Mouse (Mus musculus) yolk sac, embryonic 10.5 days (tissue): ENCODE results near the gene Plppr2.

Experiments used
- DNase-seq: peaks from one replicate; pipeline ENCODE4 v3.0.0-alpha.2; 2017; ENCODE audit warnings: low spot score

Plppr2 gene

DNA sequence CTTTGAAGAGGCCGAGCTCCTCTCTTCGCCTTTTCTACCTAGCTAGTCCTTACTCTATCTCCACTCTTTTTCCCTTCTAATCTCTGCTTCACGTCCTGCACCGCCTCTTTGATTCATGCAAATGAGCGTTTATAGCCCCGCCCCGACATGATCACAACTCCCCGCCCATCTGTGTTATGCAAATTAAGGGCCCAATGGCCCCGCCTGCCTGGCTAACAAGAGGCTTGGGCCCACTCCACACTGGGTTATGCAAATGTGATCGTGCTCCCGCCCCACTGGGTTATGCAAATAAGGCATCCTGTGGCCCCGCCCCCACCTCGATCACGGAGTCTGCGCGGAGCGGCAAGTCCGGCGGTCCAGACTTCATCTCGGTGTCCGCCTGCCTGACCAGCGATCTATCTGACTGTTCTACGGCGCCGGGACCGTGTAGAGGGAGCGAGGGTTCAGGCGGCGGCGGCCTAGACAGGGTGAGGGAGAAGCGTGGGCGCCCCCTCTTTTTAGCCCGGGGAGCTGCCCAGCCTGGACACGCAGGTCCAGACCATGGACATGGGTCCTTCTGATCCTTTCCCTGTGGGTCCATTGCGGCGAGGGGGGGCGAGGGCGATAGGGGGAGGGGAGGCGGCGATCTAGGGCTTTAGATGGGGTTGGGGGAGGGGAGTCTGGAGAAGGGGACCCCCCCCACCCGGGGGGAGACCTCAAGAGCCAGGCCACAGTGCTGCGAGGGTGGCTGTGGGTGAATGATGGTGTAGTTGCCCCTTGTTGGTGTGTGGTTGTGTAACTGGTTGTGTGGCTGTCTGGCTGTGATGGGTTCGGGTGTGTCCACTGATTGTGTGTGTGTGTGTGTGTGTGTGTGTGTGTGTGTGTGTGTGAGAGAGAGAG is at the start of gene Plppr2:
Gene Plppr2, plus strand, starts transcription at position 342 of the 879 bp plus-strand sequence.
- DNase-seq = peak; percentile 96

DNA sequence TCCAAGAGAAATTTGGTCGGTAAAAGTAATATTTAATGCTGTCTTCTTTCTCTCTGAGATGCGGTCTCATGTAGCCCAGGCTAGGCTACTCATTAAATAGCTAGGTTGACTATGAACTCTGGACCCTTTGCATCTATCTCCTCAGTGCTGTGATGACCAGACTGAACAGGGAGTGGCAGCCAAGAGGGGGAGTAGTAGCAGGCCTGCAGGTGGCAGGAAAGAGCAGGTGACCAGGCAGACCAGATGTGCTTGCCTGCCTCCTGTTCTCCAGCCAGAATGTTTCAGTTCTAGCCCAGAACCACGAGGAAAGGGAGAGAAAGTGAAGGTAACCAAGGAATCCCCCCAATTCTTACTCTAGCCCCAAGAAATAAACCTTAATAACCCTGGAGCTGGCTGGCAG is 47.6 kb upstream of the Plppr2 start:
- no peak for DNase-seq

DNA sequence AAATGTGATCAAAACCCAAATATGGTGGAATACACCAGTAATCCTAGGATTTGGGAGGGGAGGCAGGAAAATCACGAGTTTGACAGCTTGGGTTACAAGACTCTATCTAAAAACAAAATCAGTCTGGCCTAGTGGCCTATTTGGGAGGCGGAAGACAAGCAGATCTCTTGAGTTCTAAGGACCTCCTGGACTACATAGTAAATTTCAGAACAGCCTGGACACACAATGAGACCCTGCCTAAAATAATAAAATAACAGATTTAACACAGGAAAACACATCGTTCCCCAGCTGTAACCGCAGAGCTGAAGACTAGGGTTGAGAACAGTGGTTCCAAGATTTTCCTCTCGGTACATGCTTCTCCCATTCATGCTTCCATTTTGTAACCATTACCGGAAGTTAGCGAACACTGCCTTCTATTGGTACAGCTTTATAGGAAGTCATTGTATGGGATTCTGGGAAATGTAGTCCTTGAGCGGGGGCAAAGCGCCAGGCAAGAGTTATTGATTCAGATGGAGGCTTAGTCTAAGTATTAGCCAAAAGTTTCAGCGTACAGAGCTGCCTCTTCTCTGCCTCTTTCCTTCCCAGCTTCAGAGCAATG is 35.5 kb upstream of the Plppr2 start:
- DNase-seq = peak; percentile 71

DNA sequence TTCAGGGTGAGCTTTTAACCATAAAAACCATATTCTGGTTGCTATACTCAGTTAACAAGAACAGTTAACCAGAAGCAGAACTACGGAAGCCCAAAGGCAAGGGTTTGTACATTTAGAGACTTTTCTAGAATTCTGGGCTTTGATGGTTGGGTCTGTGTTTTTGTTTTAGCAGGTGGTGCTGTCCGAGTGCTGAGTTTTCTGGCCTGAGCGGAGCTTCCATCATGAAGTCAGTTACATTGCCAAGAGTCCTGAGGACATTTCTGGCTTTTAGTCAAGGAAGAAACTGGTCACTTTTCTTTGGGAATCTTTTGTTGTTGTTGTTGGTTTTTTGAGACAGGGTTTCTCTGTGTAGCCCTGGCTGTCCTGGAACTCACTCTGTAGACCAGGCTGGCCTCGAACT is 32.8 kb upstream of the Plppr2 start:
- no peak for DNase-seq

DNA sequence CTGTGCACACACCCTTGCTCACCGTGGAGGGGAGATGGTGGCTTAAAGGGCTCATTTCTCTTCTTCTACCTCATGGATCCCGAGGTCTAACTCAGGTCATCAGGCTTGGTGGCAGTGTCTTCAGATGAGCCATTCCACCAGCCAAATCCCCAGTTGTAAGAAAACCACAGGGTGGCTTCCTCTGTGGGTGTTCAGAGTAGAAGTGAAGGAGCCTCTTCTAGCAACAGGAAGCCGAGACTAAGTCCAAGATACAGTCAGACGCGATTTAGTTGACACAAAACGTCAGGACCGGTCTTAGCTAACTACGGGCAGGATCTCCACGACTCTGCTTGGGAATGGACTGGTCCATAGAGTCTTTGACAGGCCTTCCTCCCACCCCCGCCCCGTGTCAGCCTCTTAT is 28.6 kb upstream of the Plppr2 start:
- DNase-seq = no peak

DNA sequence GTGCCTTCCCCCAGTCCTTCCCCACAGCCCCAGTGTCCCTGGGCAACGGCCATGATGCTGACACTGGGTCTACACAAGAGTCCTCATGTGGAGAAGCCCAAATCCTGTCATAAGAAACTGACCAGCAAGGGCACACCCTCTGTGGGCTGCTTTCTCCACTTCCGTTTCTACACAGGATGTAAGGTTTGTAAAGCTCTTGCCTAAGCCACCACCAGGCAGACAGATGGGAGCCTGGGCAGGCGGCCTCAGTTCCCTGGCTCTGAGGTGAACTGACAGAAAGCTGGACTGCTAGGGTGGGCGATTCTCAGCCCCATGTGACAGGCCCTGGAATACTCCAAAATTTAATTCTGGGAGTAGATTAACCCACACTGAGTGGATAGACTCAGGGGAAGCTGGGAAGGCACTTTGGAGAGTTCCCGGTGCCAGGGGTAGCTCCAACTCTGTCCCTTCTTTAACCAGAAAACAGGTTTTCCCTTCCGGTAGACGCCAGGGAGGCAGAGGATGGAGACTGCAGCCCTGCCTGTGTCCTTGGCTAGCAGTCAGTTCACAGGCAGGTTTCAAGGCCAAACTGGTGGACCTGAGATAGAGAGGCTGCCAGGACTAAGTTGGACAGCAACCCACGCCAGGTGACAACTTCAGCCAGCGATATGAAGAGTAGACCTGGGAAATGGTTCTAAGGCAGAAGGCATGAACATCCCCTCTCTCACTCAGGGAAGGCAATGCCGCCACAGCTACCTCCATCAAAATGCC is 27.2 kb upstream of the Plppr2 start:
- DNase-seq = no peak

DNA sequence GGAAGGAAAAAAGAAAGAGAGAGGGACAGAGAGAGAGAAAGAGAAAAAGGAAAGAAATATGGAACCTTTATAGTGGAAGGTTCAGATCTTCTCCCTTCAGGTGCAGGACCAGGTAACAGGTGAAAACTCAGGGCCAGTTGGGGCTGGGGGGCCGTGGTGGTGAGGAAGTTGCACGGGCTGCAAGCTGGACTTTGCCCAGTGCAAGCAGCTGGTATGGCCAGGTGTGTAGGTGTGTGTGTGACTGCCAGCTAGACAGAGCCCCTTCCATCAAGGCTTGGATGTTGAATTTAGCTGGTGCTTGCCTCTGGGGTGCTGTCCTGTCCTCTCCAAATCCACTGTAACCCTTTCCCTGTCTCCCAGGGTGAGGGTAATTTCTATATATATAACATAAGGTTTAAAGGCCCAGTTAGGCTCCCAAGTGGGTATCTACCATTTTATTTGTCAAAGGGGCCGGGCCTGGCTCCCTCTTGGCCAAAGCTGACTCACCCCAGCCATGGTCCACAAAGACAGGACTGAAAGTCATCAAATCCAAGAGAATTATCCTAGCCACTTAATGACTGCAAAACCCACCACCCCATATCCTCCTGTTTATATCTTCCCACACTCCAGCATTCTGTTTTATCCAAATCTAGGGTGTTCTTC is 19.9 kb upstream of the Plppr2 start:
- no peak for DNase-seq

DNA sequence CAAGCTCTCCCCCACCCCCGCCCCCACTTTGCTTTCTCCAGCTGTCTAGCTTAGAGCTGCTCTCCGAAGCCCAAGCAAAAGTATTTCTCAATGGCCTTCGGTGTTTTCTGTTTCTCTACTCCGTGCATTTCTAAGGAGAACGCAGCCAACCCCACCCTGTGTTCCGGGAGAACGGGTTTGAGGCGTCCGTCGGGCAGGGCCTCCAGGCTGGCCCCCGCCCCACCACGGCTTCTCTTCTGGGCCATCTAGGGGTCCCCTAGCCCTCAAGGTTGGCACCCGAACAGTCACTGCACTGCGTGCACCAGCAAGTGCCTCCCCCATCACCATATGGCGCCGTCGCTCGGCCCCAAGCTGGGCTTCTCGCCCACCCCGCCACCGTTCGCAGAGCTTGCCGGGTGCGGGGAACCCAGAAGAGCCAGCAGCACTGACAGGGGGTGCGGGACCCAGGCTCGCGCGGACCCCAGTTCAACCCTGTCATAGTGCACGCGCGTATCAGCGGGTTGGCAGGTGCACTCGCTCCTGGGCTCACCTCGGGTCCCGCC is 19.3 kb upstream of the Plppr2 start:
- peak; percentile 18 for DNase-seq

DNA sequence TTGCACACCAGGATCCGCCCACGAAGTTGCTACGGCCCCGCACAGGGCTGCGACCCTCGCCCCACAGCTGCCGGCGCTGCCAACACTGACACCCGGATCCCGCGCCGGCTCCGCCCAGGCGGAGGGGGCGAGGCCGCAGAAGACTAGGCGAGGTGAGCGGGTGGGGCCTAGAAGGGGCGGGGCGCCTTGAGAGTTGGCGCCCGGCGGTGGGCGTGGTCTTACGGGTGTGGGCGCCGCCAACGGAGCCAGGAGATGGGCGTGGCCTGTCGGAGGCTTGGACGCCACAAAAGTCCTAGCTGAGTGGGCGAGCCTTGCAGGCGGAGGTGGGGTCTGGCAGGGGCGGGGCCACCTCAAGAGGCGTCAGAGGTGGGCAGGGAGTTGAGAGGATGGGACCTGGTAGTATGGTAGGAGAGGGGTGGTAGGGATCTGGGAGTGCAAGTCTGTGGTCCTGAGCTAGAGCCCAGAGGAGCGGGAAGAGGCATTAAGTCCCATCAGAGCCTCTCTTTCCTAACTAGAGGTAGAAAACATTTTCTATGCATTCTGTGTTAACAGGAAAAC is 18.7 kb upstream of the Plppr2 start, which contains the start of gene Rab3d:
Gene Rab3d, minus strand, starts transcription at position 158 of the 558 bp plus-strand sequence.
- DNase-seq = peak; percentile 97

DNA sequence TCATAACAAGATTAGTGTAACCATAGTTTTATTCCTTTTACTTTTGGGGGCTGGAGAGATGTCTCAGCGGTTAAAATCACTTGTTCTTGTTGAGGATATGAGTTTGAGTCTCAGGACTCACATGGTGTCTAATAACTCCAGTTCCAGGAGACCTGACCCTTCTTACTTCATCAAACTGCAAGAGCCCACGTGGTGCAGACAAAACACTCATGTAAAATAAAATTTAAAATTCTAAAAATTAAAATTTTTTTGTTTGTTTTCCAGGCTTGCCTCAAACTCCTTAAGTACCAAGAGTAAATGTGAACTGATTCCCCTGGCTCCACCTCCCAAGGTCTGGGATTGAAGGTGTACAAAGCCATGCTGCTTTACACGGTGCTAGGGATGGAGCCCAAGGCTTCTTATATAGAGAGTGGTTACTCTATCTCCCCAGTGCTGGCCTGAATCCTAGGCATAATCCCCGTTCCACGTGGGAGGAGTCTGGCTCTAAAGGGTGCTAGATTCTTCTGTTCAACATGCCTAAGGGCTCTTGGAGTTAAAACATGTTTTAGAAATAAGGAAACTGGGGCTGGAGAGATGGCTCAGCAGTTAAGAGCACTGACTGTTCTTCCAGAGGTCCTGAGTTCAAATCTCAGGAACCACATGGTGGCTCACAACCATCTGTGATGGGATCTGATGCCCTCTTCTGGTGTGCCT is 18.0 kb upstream of the Plppr2 start:
- no peak for DNase-seq

DNA sequence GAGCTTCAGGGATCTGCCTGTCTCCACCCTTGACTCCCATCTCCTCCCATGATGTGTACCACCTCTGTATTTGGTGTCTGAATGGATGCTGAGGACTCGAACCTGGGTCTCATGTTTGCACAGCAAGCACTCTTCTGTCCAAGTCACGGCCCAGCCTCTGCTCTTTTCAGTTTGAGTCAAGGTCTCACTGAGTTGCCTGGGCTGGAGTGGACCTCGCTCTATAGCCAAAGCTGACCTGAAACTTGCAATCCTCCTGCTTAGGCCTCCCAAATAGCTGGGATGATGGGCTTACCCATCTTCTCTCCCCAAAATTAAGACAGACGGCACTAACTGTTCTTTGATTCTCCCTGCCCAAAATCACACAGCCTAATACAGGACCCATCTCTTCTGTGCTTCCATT is 13.8 kb upstream of the Plppr2 start:
- no peak for DNase-seq

DNA sequence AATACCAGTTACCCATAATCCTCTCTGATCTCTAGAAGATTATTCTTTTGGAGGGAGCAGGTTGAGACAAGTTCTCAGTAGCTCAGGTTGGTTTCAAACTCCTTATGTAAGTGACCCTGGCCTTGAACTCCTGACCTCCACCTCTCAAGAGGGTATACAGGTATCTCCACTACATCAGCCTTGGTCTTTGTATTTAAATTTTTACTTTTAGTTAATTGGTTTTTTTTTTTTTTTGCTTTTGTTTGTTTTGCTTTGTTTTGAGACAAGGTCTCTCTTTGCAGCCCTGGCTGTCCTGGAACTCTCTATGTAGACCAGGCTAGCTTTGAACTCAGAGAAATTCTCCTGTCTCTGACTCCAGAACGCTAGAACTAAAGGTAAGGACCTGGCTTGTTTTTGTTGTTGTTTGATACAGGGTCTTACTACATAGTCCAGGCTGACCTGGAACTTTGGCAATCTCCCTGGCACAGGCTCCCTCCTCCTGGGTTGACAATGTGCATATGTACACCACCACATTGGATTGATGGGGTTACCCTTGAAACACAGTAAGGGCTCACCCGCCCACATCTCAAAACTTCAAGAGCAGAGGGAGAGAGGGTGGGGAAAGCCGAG is 13.2 kb upstream of the Plppr2 start:
- DNase-seq = no peak

DNA sequence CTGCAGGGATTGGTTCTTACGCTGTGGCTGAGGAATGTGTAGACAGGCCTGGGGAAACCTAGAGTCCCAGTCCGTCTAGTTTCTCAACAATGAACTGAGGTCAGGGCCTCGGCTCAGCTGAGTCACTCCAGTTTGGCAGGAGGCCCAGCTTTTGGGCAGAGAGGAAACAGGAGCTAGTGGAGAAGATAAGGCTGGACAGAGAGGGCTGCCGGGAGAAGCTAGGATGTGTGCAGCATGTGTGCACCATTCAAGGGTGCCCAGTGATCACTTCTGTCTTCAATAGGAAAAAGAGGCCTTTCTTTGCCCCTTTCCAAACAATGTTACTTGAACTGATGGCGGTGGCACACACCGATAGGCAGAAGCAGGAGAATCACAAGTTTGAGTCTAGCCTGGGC is 12.7 kb upstream of the Plppr2 start:
- DNase-seq = peak; percentile 49

DNA sequence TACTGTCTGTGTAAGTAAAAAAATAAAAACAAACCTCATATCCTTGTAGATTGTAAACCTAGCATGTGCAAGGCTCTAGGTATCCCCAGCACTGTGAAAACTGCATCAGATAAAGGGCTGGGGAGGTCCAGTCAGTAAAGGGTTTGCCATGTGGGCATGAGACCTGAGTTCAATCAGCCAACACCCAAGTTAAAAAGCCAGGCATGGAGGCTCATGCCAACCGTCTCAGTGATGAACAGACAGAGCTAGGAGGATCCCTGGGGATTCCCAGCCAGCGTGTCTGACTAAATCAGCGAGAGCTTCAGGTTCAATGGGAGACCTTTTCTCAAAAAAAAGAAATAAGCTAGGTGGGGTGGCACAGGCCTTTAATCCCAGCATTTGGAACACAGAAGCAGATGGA is 11.8 kb upstream of the Plppr2 start:
- no peak for DNase-seq

DNA sequence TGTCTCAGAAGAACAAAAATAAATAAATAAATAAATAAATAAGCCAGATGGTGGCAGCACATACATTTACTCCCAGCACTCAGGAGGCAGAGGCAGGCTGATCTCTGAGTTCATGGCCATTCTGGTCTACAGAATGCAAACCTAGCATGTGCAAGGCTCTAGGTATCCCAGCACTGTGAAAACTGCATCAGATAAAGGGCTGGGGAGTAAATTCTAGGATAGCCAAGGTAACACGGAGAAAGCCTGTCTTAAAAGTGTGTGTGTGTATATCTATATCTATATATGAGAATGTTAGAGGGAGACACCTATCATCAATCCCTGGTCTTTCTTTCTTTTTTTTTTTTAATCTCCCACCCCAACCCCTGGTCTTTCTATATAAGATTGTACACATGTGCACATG is 11.3 kb upstream of the Plppr2 start:
- DNase-seq = no peak

DNA sequence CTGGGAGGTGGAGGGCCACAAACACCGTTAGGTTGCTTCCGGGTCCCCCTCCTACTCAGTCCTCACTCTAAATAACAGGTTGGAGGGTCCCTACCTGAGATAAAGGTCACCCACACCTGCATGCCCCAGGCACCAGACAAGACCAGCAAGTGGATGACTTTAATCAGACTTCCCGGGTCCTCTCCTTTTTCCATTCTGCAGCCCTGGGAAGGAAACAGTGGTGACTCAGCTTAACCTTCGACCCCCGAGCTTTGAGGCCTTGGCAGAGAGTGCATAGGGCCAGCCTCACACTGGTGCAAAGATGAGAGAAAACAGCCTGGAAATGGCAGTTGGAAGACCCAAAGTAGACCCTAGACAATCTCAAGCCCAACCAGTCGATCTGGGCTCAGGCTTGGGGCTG is 10.7 kb upstream of the Plppr2 start:
- peak; percentile 55 for DNase-seq

DNA sequence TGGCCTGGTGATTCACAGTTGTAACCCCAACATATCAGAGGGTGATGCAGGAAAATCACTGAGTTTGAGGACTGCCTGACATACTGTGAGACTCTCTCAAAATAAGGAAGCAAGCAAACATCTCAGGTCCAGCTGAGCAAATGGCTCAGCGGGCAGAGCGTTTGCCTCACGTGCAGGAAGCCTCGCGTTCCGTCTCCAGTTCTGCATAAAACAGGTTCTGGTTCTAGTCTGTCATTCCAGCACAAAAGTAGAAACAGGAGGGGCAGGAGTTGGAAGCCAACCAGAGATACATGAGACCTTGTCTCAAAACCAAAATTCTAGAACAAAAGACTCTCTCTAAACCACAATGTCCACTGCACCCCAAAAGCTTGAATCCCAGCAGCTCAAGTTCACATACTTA is 10.0 kb upstream of the Plppr2 start:
- DNase-seq = peak; percentile 17

DNA sequence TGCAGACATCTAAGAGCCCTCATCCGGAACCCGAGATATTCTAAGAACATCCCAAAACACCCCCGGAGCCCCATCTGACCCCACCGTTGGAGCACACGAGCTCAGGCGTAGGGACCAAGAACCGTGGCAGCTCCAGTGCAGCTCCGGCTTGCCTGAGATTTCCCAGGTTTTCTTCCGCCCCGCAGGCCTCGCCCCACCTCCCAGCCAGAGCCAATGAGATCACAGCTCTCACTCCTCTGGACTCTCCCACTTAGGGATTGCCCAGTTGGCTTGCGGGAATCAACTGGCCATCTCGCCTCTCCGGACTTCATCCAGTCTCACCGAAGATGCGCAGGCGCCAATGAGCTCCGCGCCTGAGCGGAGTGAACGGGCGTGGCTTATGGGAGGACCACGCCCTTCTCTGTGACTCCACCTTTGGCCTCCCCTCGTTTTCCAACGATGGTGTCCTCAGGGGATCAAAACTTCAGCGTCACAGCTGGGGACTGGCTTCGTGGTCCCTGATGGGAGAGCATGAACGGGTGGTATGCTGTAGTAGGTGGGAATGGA is 9.6 kb upstream of the Plppr2 start, which contains the start of the genes Ccdc159 and Tmem205:
Gene Ccdc159, plus strand, starts transcription at position 264 of the 546 bp plus-strand sequence.
Gene Tmem205, minus strand, starts transcription at position 349 of the 546 bp plus-strand sequence.
- peak; percentile 96 for DNase-seq

DNA sequence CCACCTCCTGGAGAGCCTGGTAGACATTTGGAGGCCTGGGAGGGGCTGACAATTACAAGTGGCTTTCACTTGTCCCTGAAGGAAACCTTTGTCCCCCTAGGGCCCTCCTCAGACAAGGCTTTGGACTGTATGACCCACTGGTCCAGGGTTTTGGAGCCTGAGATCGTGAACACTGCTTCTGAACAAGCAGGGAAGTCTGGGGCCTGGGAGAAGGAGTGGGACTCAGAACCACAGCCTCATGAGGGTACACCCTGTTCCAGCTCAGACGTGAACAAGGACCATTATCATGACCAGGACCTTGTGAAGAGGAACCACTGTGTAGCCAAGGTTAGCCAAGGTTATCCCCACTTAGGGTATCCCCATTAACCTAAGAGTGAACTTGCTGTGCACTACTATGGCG is 7.6 kb upstream of the Plppr2 start:
- no peak for DNase-seq

DNA sequence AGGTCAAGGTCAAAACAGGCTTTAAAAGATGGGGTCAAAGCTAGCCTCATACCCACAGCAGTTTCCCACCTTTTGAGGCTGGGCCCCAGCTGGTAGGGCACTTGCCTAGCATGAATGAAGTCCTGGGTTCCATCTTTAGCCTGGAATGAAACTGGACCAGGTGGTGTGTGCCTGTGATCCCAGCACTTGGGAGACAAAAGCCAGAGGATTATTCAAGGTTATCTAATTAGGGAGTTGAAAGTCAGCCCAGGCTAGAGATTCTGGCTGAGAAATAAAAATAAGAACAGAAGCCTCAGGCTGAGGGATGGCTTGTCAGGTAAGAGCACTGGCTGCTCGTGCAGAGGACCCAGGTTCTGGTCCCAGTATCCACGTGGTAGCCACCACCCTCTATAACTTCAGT is 4.8 kb upstream of the Plppr2 start:
- DNase-seq = no peak
